Mouse (Mus musculus) spleen, adult 2 months (tissue): Measurements from ENCODE around the gene Alg9.

Experiments used
- CTCF ChIP-seq: fragments of 200-500 bp; IDR thresholded peaks from 2 replicates; pipeline ENCODE4 v1.5.1; 2011; ENCODE audit warnings: mild to moderate bottlenecking, inconsistent platforms; ENCODE audit not compliant: insufficient read depth, insufficient read length, insufficient replicate concordance; ENCODE audit errors: extremely low read depth
- POLR2A ChIP-seq: fragments of 200-500 bp; IDR thresholded peaks from 2 replicates; pipeline ENCODE4 v1.6.1; 2011; ENCODE audit warnings: low read depth, low read length, inconsistent platforms

DNA sequence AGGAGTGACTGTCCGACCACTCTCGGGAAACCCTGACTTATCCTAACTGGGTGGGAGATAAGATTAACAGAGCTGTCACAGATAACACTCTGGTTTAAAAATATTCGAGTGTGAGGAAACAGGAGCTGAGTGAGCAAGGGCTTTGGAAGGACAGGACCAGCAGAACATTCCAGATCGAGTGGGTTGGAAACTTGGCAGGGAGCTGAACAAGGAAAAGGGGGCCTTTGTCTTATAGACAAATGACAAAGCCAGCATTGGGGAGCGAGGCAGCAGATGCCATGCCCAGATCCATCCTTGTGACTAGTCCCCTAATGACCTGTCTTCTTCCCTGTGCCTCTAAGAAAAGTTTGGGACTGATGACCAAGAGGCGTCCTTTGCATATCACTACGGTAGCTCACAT is 20.9 kb upstream of the Alg9 start:
- TF ChIP-seq POLR2A (no peak), CTCF (no peak)
